Mouse (Mus musculus): Measurements from ENCODE around the gene Slc7a11. TPM values are rescaled to one million over a fixed set of nuclear protein-coding genes. Genes with fewer than 3 reads are reported as not detected.

Gene Slc7a11
- total and polyA plus RNA-seq, 2 experiments from 2014 or later: 0.04 to 0.08 TPM

- no peaks in the 10 kb centered on the region for H3K4me1 ChIP-seq (ENCODE audit: control insufficient read depth, insufficient read depth)
- no peak for TF ChIP-seq EP300 (IDR thresholded peaks at IDR 0.05; ENCODE audit: low read depth)
- no peak for TF ChIP-seq CTCF (IDR thresholded peaks at IDR 0.05; ENCODE audit: low read depth)
- H3K36me3 ChIP-seq (replicated peaks; ENCODE audit: control insufficient read depth, insufficient read depth, low read length): no peaks in the 10 kb centered on the region
- no peak overlapping the region for H3K4me2 ChIP-seq (ENCODE audit: low read depth, low read length)
- no peak overlapping the region for H3K9ac ChIP-seq (replicated peaks; ENCODE audit: low read depth, low read length)
- ATAC-seq (ENCODE audit: insufficient read depth, low read depth) (no peak), DNase-seq (ENCODE audit: low spot score) (no peak)
- H3K4me3 ChIP-seq (ENCODE audit: low read depth, low read length): no peak overlapping the region
- no peaks in the 10 kb centered on the region for H3K9me3 ChIP-seq (replicated peaks; ENCODE audit: control insufficient read depth, low read length)
- no peak overlapping the region for H3K27ac ChIP-seq (ENCODE audit: low read depth)
- 70% methylated on average over 9 of the region's 9 CpGs for WGBS
- H3K27me3 ChIP-seq (ENCODE audit: control insufficient read depth, insufficient read depth, low read length): no peaks in the 10 kb centered on the region
Measured at GRCm38 (mm10) chr3:50035875-50036528, 407.4 kb downstream of the Slc7a11 start.

GRCm38 (mm10) chr3:50033325-50033724, 410.1 kb downstream of the Slc7a11 start:
- ATAC-seq (ENCODE audit: insufficient read depth, low read depth) (no peak), DNase-seq (ENCODE audit: low spot score) (no peak)
- TF ChIP-seq CTCF (IDR thresholded peaks at IDR 0.05; ENCODE audit: low read depth): no peak
- TF ChIP-seq EP300 (IDR thresholded peaks at IDR 0.05; ENCODE audit: low read depth): no peak
- no peaks in the 10 kb centered on the region for H3K4me1 ChIP-seq (ENCODE audit: control insufficient read depth, insufficient read depth)
- no peak overlapping the region for H3K9ac ChIP-seq (replicated peaks; ENCODE audit: low read depth, low read length)
- no peaks in the 10 kb centered on the region for H3K9me3 ChIP-seq (replicated peaks; ENCODE audit: control insufficient read depth, low read length)
- H3K4me2 ChIP-seq (ENCODE audit: low read depth, low read length): no peak overlapping the region
- H3K4me3 ChIP-seq (ENCODE audit: low read depth, low read length): no peak overlapping the region
- no peaks in the 10 kb centered on the region for H3K27me3 ChIP-seq (ENCODE audit: control insufficient read depth, insufficient read depth, low read length)
- WGBS: 70% methylated on average over 3 of the region's 3 CpGs
- H3K36me3 ChIP-seq (replicated peaks; ENCODE audit: control insufficient read depth, insufficient read depth, low read length): no peaks in the 10 kb centered on the region
- H3K27ac ChIP-seq (ENCODE audit: low read depth): no peak overlapping the region

- no peak overlapping the region for H3K4me2 ChIP-seq (ENCODE audit: low read depth, low read length)
- H3K36me3 ChIP-seq (replicated peaks; ENCODE audit: control insufficient read depth, insufficient read depth, low read length): no peaks in the 10 kb centered on the region
- DNase-seq (ENCODE audit: low spot score): no peak
- ATAC-seq (ENCODE audit: insufficient read depth, low read depth): no peak
- no peak for TF ChIP-seq EP300 (IDR thresholded peaks at IDR 0.05; ENCODE audit: low read depth)
- TF ChIP-seq CTCF (IDR thresholded peaks at IDR 0.05; ENCODE audit: low read depth): no peak
- H3K27me3 ChIP-seq (ENCODE audit: control insufficient read depth, insufficient read depth, low read length): no peaks in the 10 kb centered on the region
- H3K9me3 ChIP-seq (replicated peaks; ENCODE audit: control insufficient read depth, low read length): no peaks in the 10 kb centered on the region
- no peak overlapping the region for H3K9ac ChIP-seq (replicated peaks; ENCODE audit: low read depth, low read length)
- WGBS: 51% methylated on average over 5 of the region's 5 CpGs
- no peak overlapping the region for H3K27ac ChIP-seq (ENCODE audit: low read depth)
- H3K4me3 ChIP-seq (ENCODE audit: low read depth, low read length): no peak overlapping the region
- H3K4me1 ChIP-seq (ENCODE audit: control insufficient read depth, insufficient read depth): no peaks in the 10 kb centered on the region
Measured at GRCm38 (mm10) chr3:50026039-50026438, 417.4 kb downstream of the Slc7a11 start.

- WGBS: 54% methylated on average over 4 of the region's 4 CpGs
- TF ChIP-seq EP300 (IDR thresholded peaks at IDR 0.05; ENCODE audit: low read depth): no peak
- no peak for TF ChIP-seq CTCF (IDR thresholded peaks at IDR 0.05; ENCODE audit: low read depth)
- H3K27ac ChIP-seq (ENCODE audit: low read depth): no peak overlapping the region
- no peaks in the 10 kb centered on the region for H3K9me3 ChIP-seq (replicated peaks; ENCODE audit: control insufficient read depth, low read length)
- H3K27me3 ChIP-seq (ENCODE audit: control insufficient read depth, insufficient read depth, low read length): no peaks in the 10 kb centered on the region
- no peak overlapping the region for H3K4me2 ChIP-seq (ENCODE audit: low read depth, low read length)
- DNase-seq (ENCODE audit: low spot score): no peak
- no peak overlapping the region for H3K9ac ChIP-seq (replicated peaks; ENCODE audit: low read depth, low read length)
- H3K36me3 ChIP-seq (replicated peaks; ENCODE audit: control insufficient read depth, insufficient read depth, low read length): no peaks in the 10 kb centered on the region
- ATAC-seq (ENCODE audit: insufficient read depth, low read depth): no peak
- H3K4me1 ChIP-seq (ENCODE audit: control insufficient read depth, insufficient read depth): peaks cover 5% of the 10 kb centered on the region; the same call in 1 of the 2 replicates
- no peak overlapping the region for H3K4me3 ChIP-seq (ENCODE audit: low read depth, low read length)
Measured at GRCm38 (mm10) chr3:50014396-50014795, 429.0 kb downstream of the Slc7a11 start.

- ATAC-seq (ENCODE audit: insufficient read depth, low read depth) (no peak), DNase-seq (ENCODE audit: low spot score) (peak; percentile 14)
- no peaks in the 10 kb centered on the region for H3K9me3 ChIP-seq (replicated peaks; ENCODE audit: control insufficient read depth, low read length)
- TF ChIP-seq EP300 (IDR thresholded peaks at IDR 0.05; ENCODE audit: low read depth) (no peak), CTCF (IDR thresholded peaks at IDR 0.05; ENCODE audit: low read depth) (no peak)
- peaks cover 5% of the 10 kb centered on the region; the same call in 1 of the 2 replicates for H3K4me1 ChIP-seq (ENCODE audit: control insufficient read depth, insufficient read depth)
- no peaks in the 10 kb centered on the region for H3K27me3 ChIP-seq (ENCODE audit: control insufficient read depth, insufficient read depth, low read length)
- WGBS: 42% methylated on average over 3 of the region's 3 CpGs
- H3K4me2 ChIP-seq (ENCODE audit: low read depth, low read length): no peak overlapping the region
- no peak overlapping the region for H3K4me3 ChIP-seq (ENCODE audit: low read depth, low read length)
- H3K9ac ChIP-seq (replicated peaks; ENCODE audit: low read depth, low read length): no peak overlapping the region
- H3K27ac ChIP-seq (ENCODE audit: low read depth): no peak overlapping the region
- no peaks in the 10 kb centered on the region for H3K36me3 ChIP-seq (replicated peaks; ENCODE audit: control insufficient read depth, insufficient read depth, low read length)
Measured at GRCm38 (mm10) chr3:50012012-50012411, 431.4 kb downstream of the Slc7a11 start.

Measured in heart, postnatal 0 days (tissue).